Mouse (Mus musculus) hindbrain, embryonic 10.5 days (tissue): ENCODE measurements at regions not wholly inside any gene's neighbourhood (a gene's known extent, or its start where the extent isn't known, plus 50 kb on each side); places are given as distances from the start of the nearest gene placed in this dataset.

Source experiments
- DNase-seq: peaks from one replicate; pipeline ENCODE4 v3.0.0-alpha.2; 2017; ENCODE audit warnings: low spot score
- H3K27ac ChIP-seq: fragments of 300-500 bp; sonication (generic); 2 replicates; pipeline ENCODE4 v1.5.1; 2016; ENCODE audit warnings: mild to moderate bottlenecking, moderate library complexity
- H3K27me3 ChIP-seq: fragments of 300-500 bp; sonication (generic); 2 replicates; pipeline ENCODE4 v1.6.1; 2016; ENCODE audit warnings: mild to moderate bottlenecking; ENCODE audit not compliant: poor library complexity, insufficient read depth, severe bottlenecking
- H3K36me3 ChIP-seq: fragments of 300-500 bp; sonication (generic); 2 replicates; pipeline ENCODE4 v1.6.1; 2016; ENCODE audit warnings: mild to moderate bottlenecking, moderate library complexity
- H3K4me1 ChIP-seq: fragments of 300-500 bp; sonication (generic); replicated peaks from 2 replicates; pipeline ENCODE4 v1.6.1; 2016; ENCODE audit warnings: mild to moderate bottlenecking
- H3K4me3 ChIP-seq: fragments of 300-500 bp; sonication (generic); 2 replicates; pipeline ENCODE4 v1.5.1; 2016; ENCODE audit warnings: mild to moderate bottlenecking, moderate library complexity
- H3K9me3 ChIP-seq: fragments of 300-500 bp; sonication (generic); 2 replicates; pipeline ENCODE4 v1.6.1; 2016; ENCODE audit warnings: mild to moderate bottlenecking, moderate library complexity
- WGBS: fragments of 180-500 bp; shearing (Covaris S2); methylation state at CpG from one replicate; pipeline ENCODE4 v1.1.7; 2016; 5-methylcytosine and 5-hydroxymethylcytosine counted together

DNA sequence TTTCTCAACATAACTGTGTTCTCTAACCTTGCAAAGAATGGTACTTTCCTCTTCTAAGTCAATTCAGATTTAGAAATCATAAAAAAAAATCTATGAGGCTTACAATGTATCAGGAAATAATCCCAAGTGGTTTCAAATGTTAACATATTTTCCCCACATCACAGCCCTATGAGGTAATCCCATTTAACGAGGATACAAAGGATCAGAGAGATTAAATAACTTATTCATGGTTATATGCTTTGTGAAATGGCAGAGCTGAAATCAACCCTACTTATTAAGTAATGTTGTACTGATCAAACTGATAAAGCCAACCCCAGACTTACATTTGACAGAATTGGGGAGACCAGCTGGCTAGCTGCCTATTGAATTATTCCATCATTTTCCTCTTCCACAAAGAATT is 614.4 kb downstream of the Ntrk3 start:
- Histone ChIP-seq H3K36me3 (no peaks in the 10 kb centered on the region), H3K4me1 (no peaks in the 10 kb centered on the region), H3K9me3 (no peaks in the 10 kb centered on the region), H3K27ac (no peak overlapping the region), H3K4me3 (no peak overlapping the region), H3K27me3 (no peaks in the 10 kb centered on the region)
- WGBS = 91% methylated on average over 1 of the region's 1 CpGs
- DNase-seq = no peak

DNA sequence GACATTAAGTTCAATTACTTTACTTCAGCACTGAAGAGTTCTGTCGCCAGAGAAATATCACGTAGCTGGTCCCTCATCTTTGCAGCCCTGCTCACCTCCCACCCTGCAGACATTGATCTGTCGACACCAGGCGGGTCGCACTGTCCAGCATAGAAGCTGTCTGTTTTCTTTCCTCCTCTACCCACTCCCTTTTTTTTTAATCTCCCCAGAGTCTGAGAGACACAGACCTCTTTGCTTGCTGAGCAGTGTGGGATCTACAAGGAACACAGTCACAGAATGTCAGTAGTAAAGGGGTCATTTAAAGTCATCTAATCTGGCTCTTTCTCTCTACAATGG is 616.7 kb downstream of the Ntrk3 start:
- Histone ChIP-seq H3K4me1 (no peaks in the 10 kb centered on the region), H3K36me3 (no peaks in the 10 kb centered on the region), H3K27me3 (no peaks in the 10 kb centered on the region), H3K27ac (no peak overlapping the region), H3K4me3 (no peak overlapping the region), H3K9me3 (0 out of 2 replicates have a peak, but pooled peaks cover 4% of the 10 kb centered on the region)
- WGBS = 65% methylated on average over 5 of the region's 5 CpGs
- no peak for DNase-seq

DNA sequence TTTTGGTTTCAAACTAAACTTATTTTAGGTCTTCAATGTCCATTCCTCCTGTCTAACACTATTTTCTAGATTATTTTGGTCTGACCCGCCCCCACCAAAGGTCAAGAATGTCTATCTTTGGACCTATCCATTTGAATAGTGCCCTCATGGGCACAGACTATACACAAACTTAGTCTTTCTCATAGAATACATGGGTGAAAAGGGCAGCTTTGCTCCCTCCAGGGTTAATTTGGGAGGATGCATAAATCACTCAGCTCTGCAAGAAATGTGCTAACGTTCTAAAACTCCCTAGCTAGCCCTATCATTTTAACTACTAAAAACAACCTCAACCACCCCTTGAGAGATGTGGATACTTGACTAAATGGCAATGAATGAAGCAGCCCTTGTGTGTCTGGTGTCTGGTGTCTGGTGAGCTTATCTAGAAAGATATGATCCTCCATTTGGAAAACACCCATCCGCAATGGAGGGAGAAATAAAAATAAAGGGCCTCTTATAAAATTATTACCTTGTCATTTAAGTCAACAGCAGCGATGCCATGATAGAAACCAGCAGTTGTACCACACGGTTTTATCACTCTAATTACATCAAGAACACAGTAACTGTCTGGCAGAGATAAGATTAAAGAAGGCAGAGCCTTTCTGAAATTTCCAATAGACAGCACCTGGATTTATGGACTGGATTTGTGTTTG is 617.2 kb downstream of the Ntrk3 start:
- WGBS = 83% methylated on average over 5 of the region's 5 CpGs
- no peaks in the 10 kb centered on the region for H3K4me1 ChIP-seq
- H3K4me3 ChIP-seq = no peak overlapping the region
- 0 out of 2 replicates have a peak, but pooled peaks cover 4% of the 10 kb centered on the region for H3K9me3 ChIP-seq
- H3K36me3 ChIP-seq = no peaks in the 10 kb centered on the region
- H3K27me3 ChIP-seq = no peaks in the 10 kb centered on the region
- DNase-seq = no peak
- no peak overlapping the region for H3K27ac ChIP-seq

DNA sequence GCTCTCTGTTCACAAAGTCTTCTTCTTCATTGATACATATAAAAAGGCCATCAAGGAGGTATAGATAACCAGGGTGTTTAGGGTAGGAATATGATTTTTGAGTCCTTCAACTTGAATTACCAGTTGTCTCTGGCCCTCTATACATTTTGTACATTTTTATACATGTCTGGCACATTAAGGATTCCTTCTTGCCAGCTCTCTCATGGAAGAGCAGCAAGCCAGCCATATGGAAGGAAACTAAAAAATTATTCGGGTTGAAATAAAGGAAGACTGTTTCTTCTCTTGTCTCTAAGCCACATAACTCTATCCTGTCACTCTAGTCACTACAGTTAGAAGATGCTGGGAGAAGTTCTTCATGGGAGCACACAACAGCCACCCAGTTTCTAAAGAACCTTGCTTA is 618.0 kb downstream of the Ntrk3 start:
- DNase-seq = no peak
- H3K9me3 ChIP-seq = 0 out of 2 replicates have a peak, but pooled peaks cover 4% of the 10 kb centered on the region
- H3K27me3 ChIP-seq = no peaks in the 10 kb centered on the region
- 89% methylated on average over 1 of the region's 1 CpGs for WGBS
- H3K4me3 ChIP-seq = no peak overlapping the region
- no peaks in the 10 kb centered on the region for H3K36me3 ChIP-seq
- H3K27ac ChIP-seq = no peak overlapping the region
- no peaks in the 10 kb centered on the region for H3K4me1 ChIP-seq

DNA sequence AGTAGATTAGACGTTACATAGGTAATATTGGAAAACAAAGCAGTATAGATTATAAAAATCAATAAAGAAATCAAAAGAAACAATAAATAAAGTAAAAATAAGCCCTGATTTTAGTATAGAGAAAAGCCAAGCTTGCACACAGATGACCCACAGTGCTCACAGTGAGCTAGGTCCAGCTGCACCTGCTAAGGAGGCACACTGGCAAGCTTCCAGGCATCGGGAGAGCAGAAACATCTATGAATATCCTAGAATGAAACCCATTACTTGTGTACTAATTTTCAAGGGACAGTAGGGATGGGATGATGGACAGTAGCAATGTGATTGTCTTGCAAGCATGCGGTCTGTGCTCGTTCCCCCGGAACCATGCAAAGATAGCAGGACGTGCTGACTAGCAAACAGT is 626.5 kb downstream of the Ntrk3 start:
- no peak overlapping the region for H3K4me3 ChIP-seq
- no peaks in the 10 kb centered on the region for H3K4me1 ChIP-seq
- H3K9me3 ChIP-seq = no peaks in the 10 kb centered on the region
- no peak overlapping the region for H3K27ac ChIP-seq
- WGBS = 92% methylated on average over 6 of the region's 6 CpGs
- H3K27me3 ChIP-seq = no peaks in the 10 kb centered on the region
- DNase-seq = no peak
- H3K36me3 ChIP-seq = no peaks in the 10 kb centered on the region

DNA sequence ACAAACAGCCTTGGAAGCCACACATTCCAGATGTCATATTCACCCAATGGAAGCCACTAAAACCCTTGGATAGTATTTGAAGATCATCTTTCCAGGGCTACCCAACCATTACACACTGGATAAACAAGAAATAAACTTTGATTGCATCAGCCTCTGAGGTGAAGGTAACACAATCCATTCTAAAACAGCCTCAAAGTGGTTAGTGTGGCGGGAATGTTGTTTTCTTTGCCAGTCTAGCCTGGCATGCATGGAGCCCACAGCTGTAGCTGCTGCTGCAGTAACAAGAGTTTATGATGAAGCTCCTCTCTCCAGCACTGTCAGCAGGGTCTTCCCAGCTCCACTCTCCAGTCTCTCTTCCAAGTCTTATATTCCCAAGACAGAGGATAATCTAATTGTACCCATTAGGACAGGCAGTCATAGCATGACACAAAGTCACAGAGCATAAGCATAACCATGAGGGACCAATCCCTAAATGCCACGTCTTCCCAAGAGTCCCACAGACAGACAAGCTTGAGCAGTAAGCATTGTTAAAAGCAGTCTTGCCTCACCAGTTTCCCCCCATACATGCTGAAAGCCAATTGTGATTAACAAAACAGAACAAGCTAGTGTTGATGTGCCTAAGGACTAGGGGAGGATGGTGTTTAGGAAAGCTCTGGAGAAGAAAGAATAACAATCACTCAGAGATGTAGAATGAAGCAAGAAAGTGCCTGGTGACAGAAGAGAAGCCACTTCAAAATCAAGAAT is 634.1 kb downstream of the Ntrk3 start:
- Histone ChIP-seq H3K27me3 (no peaks in the 10 kb centered on the region), H3K4me3 (no peak overlapping the region), H3K4me1 (0 out of 2 replicates have a peak, but pooled peaks cover 4% of the 10 kb centered on the region), H3K36me3 (no peaks in the 10 kb centered on the region), H3K9me3 (no peaks in the 10 kb centered on the region), H3K27ac (no peak overlapping the region)
- WGBS = 55% methylated on average over 2 of the region's 2 CpGs
- DNase-seq = no peak

DNA sequence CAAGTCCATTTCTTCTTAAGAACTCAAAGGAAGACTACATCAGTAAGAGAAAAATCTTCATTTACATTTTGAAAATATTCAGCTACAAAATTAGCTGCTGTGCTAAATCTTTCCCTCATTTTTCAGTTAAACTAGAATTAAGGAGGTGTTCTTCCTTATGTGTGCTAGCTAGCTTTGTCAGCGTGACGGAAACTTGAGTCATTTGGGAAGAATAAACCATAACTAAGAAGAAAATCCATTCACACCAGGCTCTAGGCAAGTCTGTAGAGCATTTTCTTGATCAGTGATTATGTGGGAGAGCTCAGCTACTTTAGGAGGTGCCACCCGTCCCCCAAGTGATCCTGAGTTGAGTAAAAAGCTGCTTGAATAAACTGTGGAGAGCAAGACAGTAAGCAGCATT is 635.4 kb downstream of the Ntrk3 start:
- H3K27me3 ChIP-seq = no peaks in the 10 kb centered on the region

DNA sequence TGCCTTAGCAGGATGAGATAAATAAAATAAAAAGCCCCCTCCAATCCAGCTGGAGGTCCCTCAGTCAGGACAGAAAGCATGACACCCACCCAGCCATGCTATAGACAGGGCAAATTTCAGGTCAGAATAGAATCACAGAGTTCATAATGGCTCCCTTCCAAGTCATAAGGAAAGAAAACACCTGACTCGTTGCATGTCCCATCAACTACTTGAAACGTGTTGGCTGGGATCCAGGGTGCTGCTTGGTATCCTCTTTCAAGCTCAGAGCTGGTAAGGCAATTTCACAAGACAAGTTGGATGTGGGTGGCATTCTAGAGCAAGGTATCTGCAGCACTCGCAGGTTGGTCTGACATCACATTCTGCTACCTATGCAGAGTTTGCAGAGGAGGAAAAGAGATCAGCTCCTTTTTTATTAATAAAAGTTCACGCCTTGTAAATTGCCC is 651.2 kb downstream of the Ntrk3 start:
- H3K27ac ChIP-seq = no peak overlapping the region; the same call in 1 of the 2 replicates
- no peaks in the 10 kb centered on the region for H3K4me1 ChIP-seq
- H3K36me3 ChIP-seq = no peaks in the 10 kb centered on the region
- no peaks in the 10 kb centered on the region for H3K9me3 ChIP-seq
- whole genome bisulfite sequencing = 63% methylated on average over 4 of the region's 4 CpGs
- no peaks in the 10 kb centered on the region for H3K27me3 ChIP-seq
- DNase-seq = no peak
- H3K4me3 ChIP-seq = no peak overlapping the region

More for the DNA sequence above, 635.4 kb downstream of the Ntrk3 start:
- H3K27ac ChIP-seq = no peak overlapping the region
- 89% methylated on average over 3 of the region's 3 CpGs for WGBS
- H3K9me3 ChIP-seq = no peaks in the 10 kb centered on the region
- H3K36me3 ChIP-seq = no peaks in the 10 kb centered on the region
- no peak for DNase-seq
- H3K4me3 ChIP-seq = no peak overlapping the region
- H3K4me1 ChIP-seq = 0 out of 2 replicates have a peak, but pooled peaks cover 4% of the 10 kb centered on the region

DNA sequence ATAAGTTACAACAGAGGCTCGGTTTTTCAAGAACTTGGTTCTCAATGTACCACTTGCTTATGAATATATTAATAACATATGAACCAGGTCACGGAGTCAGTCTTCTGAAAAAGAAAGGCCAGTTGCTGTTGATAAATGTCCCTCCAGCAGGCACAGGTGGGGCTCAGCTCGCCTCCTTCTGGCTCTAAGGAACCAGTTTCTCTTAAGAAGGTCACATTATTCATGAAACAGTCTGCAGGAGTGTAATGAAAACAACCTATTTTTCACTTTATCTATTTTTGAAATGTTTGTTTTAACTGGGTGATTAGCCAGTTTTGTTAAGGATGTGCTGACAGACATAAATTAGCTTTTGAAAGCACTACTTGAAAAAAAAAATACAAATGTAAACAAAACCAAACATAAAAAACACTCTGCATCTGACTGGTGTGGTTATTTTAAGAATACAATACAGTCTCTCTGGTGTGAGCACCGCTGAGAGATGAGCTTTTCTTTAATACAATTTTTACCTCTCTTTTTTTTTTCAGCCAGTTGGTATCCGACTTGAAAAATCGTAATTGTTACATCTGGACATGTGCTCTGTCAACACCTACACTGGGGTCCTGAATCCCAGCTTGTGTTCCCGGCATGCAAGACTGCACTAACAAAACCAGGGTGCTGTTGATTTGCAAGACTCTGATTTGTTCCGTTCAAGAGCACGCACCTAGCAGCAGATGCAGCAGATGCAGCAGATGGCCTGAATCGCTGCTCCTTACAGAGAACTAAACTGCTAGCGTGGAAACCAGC is 651.8 kb downstream of the Ntrk3 start:
- WGBS = 54% methylated on average over 11 of the region's 11 CpGs
- no peak overlapping the region for H3K4me3 ChIP-seq
- no peaks in the 10 kb centered on the region for H3K36me3 ChIP-seq
- DNase-seq = peak; percentile 9
- no peaks in the 10 kb centered on the region for H3K9me3 ChIP-seq
- no peaks in the 10 kb centered on the region for H3K27me3 ChIP-seq
- H3K27ac ChIP-seq = peak overlapping the region; percentile 13; the same call in 1 of the 2 replicates
- H3K4me1 ChIP-seq = no peaks in the 10 kb centered on the region

DNA sequence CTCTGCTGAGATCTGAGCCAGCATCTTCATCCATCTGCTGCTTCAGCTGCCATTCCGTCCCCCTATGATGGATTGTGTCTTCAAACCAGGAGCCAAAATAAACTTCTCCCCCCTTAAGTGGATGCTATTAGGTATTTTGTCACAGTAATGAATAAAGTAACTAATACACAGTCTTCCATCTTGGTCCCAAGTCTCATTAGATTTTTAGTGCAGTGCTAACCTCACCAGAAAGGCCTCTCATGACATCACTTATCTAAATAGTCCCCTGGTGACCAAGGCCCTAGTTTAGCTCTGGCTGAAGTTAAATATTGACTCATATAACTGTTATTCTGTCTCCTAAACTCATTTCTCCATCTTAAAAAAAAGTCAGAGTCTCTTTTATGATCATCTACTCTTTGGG is 658.1 kb downstream of the Ntrk3 start:
- no peaks in the 10 kb centered on the region for H3K27me3 ChIP-seq
- H3K27ac ChIP-seq = no peak overlapping the region
- WGBS = 82% methylated on average over 1 of the region's 1 CpGs
- H3K9me3 ChIP-seq = no peaks in the 10 kb centered on the region
- no peaks in the 10 kb centered on the region for H3K36me3 ChIP-seq
- no peak overlapping the region for H3K4me3 ChIP-seq
- H3K4me1 ChIP-seq = no peaks in the 10 kb centered on the region
- no peak for DNase-seq

DNA sequence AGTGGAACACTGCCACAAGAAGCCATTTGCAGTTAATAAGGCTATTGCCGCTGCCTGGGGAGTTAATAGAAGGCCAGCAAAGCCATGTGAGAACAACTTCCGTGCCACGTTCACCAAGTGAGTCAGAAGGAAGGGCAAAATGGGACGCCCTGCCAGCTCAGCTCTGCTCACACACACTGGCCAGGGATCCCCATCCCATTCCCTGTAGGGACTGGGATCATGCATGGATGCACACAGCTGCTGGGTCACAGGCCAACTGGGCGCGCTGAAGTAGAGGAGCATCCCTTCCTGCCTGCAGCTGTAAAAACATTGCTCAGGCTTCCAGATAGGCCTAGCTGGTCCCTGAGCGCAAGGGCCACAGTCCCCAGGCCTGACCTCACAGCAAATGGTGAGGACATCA is 666.7 kb downstream of the Ntrk3 start:
- DNase-seq = peak; percentile 10
- H3K36me3 ChIP-seq = no peaks in the 10 kb centered on the region

DNA sequence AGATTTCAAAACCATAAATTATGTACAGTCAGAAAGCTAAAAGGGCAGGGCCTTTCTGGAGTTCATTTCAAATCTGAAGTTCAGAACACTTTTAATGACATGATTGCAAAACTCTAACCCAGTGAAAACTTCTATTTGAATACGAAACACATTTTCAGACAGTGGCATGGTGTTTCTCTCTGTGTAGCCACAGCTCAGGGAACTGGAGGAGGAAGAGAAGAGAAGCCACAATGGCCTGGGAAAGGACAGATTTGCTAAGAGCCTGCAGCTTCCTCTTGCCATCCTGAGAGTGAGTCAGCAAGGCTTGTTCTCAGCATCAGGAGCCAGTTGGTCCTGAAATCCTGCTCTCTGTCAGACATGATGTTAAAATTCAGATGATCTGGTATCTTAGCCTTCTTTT is 676.2 kb downstream of the Ntrk3 start:
- Histone ChIP-seq H3K4me1 (no peaks in the 10 kb centered on the region), H3K27ac (no peak overlapping the region), H3K4me3 (no peak overlapping the region), H3K27me3 (no peaks in the 10 kb centered on the region), H3K9me3 (no peaks in the 10 kb centered on the region), H3K36me3 (no peaks in the 10 kb centered on the region)
- 91% methylated on average over 1 of the region's 1 CpGs for WGBS
- no peak for DNase-seq

More for the DNA sequence above, 666.7 kb downstream of the Ntrk3 start:
- H3K27me3 ChIP-seq = no peaks in the 10 kb centered on the region
- H3K4me1 ChIP-seq = peaks cover 4% of the 10 kb centered on the region; the same call in 1 of the 2 replicates
- no peaks in the 10 kb centered on the region for H3K9me3 ChIP-seq
- H3K27ac ChIP-seq = no peak overlapping the region
- 56% methylated on average over 7 of the region's 7 CpGs for WGBS
- no peak overlapping the region for H3K4me3 ChIP-seq

DNA sequence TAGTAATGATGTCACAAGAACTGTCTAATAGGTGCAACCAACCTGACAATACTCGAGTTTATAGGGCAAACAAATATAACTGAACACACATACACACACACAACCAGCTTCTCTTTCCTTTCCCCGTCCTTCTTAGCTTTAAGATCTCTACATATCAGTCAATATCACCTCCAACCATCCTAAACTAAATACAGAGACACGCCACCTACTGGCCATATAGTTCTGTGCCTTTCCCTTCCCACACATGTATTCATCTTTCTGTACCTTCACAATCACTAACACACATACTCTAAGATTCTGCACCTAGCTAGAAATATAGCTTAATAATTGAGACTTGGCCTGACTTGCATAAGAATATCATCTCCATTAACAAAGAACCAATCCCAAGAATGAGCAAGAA is 688.2 kb downstream of the Ntrk3 start:
- no peaks in the 10 kb centered on the region for H3K4me1 ChIP-seq
- H3K36me3 ChIP-seq = no peaks in the 10 kb centered on the region
- DNase-seq = no peak
- no peak overlapping the region for H3K27ac ChIP-seq
- 53% methylated on average over 3 of the region's 3 CpGs for WGBS
- H3K27me3 ChIP-seq = no peaks in the 10 kb centered on the region
- no peaks in the 10 kb centered on the region for H3K9me3 ChIP-seq
- H3K4me3 ChIP-seq = no peak overlapping the region
